Mouse (Mus musculus) embryonic fibroblast, embryonic 13.5 days (primary cell): ENCODE measurements at regions not wholly inside any gene's neighbourhood (a gene's known extent, or its start where the extent isn't known, plus 50 kb on each side); places are given as distances from the start of the nearest gene placed in this dataset.

ENCODE experiments used
- H3K27ac ChIP-seq: 2 replicates; pipeline ENCODE4 v1.5.1; 2012; ENCODE audit warnings: low read length, control low read depth, inconsistent platforms; ENCODE audit not compliant: insufficient read depth
- H3K4me1 ChIP-seq: 2 replicates; pipeline ENCODE4 v1.6.1; 2011; ENCODE audit warnings: low read length; ENCODE audit not compliant: control insufficient read depth, insufficient read depth
- H3K4me3 ChIP-seq: 2 replicates; pipeline ENCODE4 v1.5.1; 2011; ENCODE audit warnings: mild to moderate bottlenecking, control low read depth, low read length; ENCODE audit not compliant: insufficient read depth
- CTCF ChIP-seq: IDR thresholded peaks from 2 replicates; pipeline ENCODE4 v1.5.1; 2011; ENCODE audit warnings: mild to moderate bottlenecking, control low read depth, low read length, moderate library complexity, borderline replicate concordance; ENCODE audit not compliant: insufficient read depth
- POLR2A ChIP-seq: IDR thresholded peaks from 2 replicates; pipeline ENCODE4 v1.6.1; 2011; ENCODE audit warnings: low read depth, mild to moderate bottlenecking, control low read depth, low read length, moderate library complexity

DNA sequence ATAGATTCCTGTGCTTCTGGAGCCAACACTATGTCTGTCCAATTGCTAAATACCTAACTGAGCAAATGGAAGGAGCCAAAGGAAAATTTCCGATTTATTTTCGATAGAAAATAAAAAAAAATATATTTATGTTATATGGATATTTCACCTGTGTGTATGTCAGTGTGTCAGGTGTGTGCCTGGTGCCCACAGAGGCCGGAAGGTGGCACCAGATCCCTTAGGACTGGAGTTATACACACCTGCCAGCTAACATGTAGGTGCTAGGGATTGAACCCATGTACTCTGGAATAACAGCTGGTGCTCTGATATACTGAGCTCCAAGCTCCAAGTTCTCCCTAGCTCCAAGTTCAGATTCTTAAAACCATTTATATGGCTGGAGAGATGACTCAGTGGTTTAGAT is 79.0 kb downstream of the Mfsd1 start:
- Histone ChIP-seq H3K27ac (no peak overlapping the region), H3K4me1 (no peaks in the 10 kb centered on the region), H3K4me3 (no peak overlapping the region)
- TF ChIP-seq CTCF (no peak), POLR2A (no peak)

DNA sequence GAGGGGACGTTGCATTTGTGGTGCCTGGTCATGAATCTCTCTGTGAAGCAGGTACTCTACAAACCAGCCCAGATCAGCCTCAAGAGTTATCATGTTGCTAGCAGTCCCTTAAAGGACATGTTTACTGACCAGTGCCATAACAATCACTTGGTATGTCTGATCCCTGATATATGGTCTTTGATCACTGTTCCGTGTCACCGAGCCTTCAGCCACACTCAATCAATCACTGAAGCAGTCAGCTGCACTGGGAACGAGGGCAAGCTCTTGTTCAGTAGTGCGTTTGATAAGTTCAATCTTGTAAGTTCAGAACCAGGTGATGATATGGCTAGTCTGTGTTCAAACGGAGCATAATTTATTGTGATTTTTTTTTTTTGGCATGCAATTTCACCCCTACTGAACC is 126.8 kb downstream of the Mfsd1 start:
- TF ChIP-seq POLR2A (no peak), CTCF (no peak)
- H3K4me3 ChIP-seq, result no peak overlapping the region
- H3K27ac ChIP-seq, result no peak overlapping the region
- no peaks in the 10 kb centered on the region for H3K4me1 ChIP-seq

DNA sequence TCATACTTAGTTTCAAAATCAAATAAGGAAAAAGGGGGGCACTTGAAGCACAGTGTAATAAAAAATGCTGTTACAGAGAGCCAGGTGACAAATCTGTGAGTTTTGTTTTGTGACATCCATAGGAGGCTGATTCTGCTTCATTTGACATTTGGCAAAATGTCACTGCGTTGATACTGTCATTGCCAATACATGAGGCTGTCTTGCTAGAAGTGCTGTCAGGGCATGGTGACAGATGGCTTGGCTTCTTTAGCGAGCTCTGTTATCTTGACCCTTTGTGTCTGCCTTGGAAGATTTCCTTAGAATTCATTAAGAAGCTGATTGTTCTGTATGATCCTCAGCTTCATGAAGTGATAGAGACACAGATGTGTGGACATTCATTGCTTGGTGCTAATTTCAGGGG is 129.2 kb downstream of the Mfsd1 start:
- no peak overlapping the region for H3K4me3 ChIP-seq
- H3K4me1 ChIP-seq, result no peaks in the 10 kb centered on the region
- TF ChIP-seq POLR2A, result no peak
- H3K27ac ChIP-seq, result no peak overlapping the region

DNA sequence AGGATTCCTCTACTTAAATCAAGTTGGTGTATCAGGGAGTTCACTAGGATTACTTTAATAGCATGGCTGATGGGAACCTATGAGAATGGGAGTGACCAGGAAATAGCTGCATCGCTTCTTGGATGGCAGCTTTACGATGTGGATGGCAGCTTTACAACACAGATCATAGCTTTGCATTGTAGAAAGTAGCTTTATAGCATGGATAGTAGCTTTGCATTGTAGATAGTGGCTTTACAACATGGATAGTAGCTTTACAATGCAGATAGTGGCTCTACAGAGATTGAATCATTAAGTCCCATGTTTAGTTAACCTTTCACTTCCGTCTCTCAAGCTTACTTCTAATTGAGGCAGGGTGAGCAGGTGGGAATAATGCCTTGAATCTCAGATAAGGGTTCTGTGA is 149.4 kb downstream of the Mfsd1 start:
- Histone ChIP-seq H3K27ac (no peak overlapping the region), H3K4me3 (no peak overlapping the region), H3K4me1 (peaks cover 3% of the 10 kb centered on the region; the same call in 1 of the 2 replicates)
- TF ChIP-seq POLR2A, result no peak

DNA sequence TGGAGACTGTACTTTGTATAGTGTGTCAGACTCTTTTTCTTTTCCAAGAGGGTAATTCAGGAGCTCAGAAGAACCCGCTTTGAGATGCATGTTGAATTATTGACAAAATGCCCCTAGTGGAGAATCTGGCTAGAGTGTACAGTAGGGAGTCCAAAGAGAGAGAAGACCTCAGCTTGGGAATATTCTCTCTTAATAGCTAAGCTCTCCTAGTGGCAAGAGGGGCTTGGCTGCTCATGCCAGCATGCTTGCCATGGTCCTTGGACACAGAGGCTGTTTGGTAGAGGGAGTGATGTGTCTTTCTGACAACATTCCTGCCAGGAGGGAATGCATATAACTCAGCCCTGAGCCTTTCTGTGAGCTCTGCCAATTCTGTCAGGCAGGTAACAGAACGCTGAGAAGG is 150.3 kb downstream of the Mfsd1 start:
- Histone ChIP-seq H3K4me3 (no peak overlapping the region), H3K27ac (no peak overlapping the region), H3K4me1 (peaks cover 3% of the 10 kb centered on the region; the same call in 1 of the 2 replicates)
- TF ChIP-seq CTCF (no peak), POLR2A (no peak)

DNA sequence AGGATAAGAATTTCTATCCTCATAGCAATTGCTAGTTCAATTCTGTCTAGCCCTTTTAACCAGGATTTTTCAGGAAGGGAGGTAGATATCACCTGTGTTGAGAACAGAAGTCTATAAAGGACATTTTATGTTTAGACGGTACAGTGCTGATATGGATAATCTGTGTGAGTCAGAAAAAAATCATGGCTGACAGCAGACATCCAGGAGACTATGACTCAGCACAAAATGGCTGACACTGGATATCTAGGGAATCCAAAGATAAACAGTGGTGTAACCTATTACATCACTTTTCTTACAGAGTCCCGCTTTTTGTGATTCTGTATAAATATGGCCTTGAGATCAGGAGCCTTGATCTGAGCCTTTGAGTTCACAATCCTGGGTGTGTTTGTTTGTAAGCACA is 137.8 kb upstream of the Iqcj start:
- Histone ChIP-seq H3K4me3 (no peak overlapping the region), H3K4me1 (no peaks in the 10 kb centered on the region), H3K27ac (no peak overlapping the region)
- TF ChIP-seq CTCF (no peak), POLR2A (no peak)

DNA sequence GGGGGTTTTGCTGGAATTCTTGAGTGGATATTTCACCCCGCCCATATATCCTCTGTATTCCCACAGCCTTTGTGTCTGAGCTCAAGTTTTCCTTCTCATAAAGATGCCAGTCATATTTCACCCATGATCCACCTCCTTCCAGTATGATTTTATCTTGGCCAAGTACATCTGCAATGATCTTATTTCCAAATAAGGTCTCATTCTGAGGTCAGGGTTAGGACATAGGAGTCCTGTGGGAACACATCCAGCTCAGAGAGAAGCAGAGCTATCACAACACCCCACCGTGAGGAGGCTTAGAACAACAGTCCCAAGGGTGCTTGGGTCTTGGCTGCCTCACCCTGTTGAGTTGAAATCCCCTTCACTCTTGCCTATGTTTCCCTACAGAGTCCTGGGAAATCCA is 123.4 kb upstream of the Iqcj start:
- TF ChIP-seq POLR2A (no peak), CTCF (no peak)
- H3K4me3 ChIP-seq, result no peak overlapping the region
- H3K27ac ChIP-seq, result peak overlapping the region; percentile 78
- H3K4me1 ChIP-seq, result peaks cover 10% of the 10 kb centered on the region; the same call in 1 of the 2 replicates

DNA sequence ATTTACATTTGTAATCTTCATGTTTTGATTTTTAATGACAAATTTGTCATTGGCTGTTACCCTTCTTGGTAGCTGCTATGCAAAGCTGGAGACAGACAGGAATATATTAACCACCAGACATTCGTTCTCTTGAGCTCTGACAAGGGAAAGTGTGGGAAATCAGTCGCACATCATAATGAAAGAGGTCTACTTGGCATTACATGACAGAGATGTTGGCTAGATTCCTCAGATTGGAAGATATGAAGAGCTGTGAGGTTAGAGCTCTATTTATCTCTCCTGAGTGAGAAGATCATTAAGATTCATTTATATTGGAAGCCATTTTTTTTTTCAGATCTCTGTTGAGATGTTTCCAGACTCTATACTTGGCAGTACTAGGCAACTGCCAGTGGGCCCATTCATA is 118.6 kb upstream of the Iqcj start:
- H3K27ac ChIP-seq, result no peak overlapping the region
- no peak for TF ChIP-seq CTCF
- TF ChIP-seq POLR2A, result no peak
- H3K4me1 ChIP-seq, result peaks cover 5% of the 10 kb centered on the region; the same call in 1 of the 2 replicates
- no peak overlapping the region for H3K4me3 ChIP-seq

DNA sequence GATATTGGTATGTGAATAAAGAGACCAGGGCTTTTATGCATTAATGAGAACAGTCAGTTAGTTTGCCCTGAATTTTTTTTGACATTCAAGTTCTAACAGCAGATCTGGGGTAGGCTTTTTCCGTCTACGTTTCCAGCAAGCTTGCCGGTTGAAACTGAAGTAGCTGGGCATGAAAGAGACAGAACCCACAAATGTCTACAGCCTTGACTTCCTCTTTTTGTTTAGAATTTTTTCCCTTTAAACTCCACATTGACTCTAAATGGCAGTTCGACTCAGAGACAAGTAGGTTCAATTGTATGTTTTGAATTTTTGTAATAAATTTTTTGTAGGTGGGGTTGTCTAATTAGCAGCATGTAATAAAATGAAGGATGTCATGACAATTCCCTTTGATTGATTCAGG is 109.8 kb upstream of the Iqcj start:
- no peaks in the 10 kb centered on the region for H3K4me1 ChIP-seq
- H3K4me3 ChIP-seq, result no peak overlapping the region
- TF ChIP-seq POLR2A (no peak), CTCF (no peak)
- no peak overlapping the region for H3K27ac ChIP-seq

DNA sequence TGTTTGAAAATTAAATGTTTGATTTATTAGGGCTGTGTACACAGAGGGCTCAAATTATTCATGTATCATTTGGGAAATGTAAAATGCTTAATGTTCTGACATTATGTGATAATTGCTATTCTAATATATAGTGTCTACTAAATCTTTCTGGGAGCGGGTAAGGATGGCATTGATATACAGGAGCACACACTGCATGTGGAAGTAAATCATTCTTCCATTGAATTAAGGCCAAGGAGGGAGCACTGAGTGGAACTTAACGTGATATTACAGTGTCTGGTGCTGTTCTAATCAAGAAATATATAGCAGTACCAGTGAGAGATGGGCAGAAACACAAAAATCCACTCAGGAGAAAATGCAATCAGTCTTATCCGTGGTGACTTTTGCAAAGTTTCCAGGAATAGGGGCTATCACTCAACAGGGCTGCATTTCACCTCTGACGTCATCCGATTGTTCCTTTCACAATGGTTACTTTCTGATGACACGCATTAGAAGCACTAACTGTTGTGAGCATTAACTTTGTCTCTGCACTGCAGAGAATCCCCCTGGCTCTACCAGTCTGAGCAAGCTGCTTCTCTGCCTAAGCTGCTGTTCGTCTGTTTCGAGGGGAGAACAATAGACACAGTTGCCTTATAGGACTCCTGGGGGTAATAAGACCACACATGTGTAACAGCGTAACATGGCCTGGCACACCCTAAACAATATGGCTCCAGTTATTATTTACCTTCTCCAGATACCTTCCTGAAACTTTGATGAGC is 85.0 kb upstream of the Iqcj start:
- Histone ChIP-seq H3K4me3 (no peak overlapping the region), H3K4me1 (no peaks in the 10 kb centered on the region), H3K27ac (no peak overlapping the region)
- no peak for TF ChIP-seq POLR2A
- TF ChIP-seq CTCF, result no peak

DNA sequence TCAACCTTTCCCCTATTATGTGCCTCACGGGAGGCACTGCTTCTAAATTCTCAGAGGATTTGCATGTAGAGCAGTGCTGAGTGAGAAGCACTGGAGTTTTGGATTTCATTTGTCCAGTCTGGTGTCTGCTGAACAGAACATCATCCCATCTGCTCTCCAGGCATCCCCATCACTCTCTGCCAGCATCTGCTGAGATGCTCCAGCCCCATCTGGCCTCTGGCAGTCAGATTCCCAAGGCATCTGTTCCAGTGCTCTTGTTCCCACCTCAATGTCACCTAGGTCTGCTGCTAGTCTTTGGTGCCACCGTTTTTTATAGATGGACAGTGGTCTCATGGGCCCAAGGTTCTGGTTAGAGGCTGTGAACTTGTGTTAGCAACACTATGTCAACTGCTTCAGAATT is 63.9 kb upstream of the Iqcj start:
- Histone ChIP-seq H3K27ac (no peak overlapping the region), H3K4me3 (no peak overlapping the region), H3K4me1 (no peaks in the 10 kb centered on the region)
- TF ChIP-seq CTCF, result no peak
- no peak for TF ChIP-seq POLR2A
